Mouse (Mus musculus): ENCODE measurements around the gene Nhlh1. TPM values are rescaled to one million over a fixed set of nuclear protein-coding genes. Genes with fewer than 3 reads are reported as not detected.

Gene Nhlh1
- polyA plus RNA-seq, 1 experiment from 2014 or later, result 13.8 TPM

- DNase-seq (ENCODE audit: low spot score) (peak; percentile 9), ATAC-seq (ENCODE audit: insufficient read depth, low FRiP score, low TSS enrichment) (no peak)
- Histone ChIP-seq H3K4me1 (ENCODE audit: control insufficient read depth, insufficient read depth, low read length) (peaks cover 58% of the 10 kb centered on the region), H3K9me3 (ENCODE audit: control insufficient read depth, low read length) (no peaks in the 10 kb centered on the region), H3K27me3 (ENCODE audit: control insufficient read depth, insufficient read depth, low read length) (no peaks in the 10 kb centered on the region), H3K27ac (ENCODE audit: low read depth, low read length) (peak overlapping the region; percentile 30; the same call in 1 of the 2 replicates), H3K9ac (ENCODE audit: low read length) (peak overlapping the region; percentile 98), H3K36me3 (ENCODE audit: control insufficient read depth, insufficient read depth, low read length) (no peaks in the 10 kb centered on the region; the same call in 1 of the 2 replicates), H3K4me3 (ENCODE audit: low read depth, low read length) (peak overlapping the region; percentile 94), H3K4me2 (ENCODE audit: low read depth) (peak overlapping the region; percentile 81)
- WGBS, result 24% methylated on average over 8 of the region's 8 CpGs
Observed at GRCm38 (mm10) chr1:172025201-172025904, 32.0 kb downstream of the Nhlh1 start.

- 24% methylated on average over 9 of the region's 9 CpGs for WGBS
- Histone ChIP-seq H3K4me1 (ENCODE audit: control insufficient read depth, insufficient read depth, low read length) (peaks cover 68% of the 10 kb centered on the region), H3K4me2 (ENCODE audit: low read depth) (peak overlapping the region; percentile 81), H3K36me3 (ENCODE audit: control insufficient read depth, insufficient read depth, low read length) (no peaks in the 10 kb centered on the region; the same call in 1 of the 2 replicates), H3K9me3 (ENCODE audit: control insufficient read depth, low read length) (no peaks in the 10 kb centered on the region), H3K4me3 (ENCODE audit: low read depth, low read length) (peak overlapping the region; percentile 94), H3K9ac (ENCODE audit: low read length) (peak overlapping the region; percentile 98), H3K27me3 (ENCODE audit: control insufficient read depth, insufficient read depth, low read length) (no peaks in the 10 kb centered on the region), H3K27ac (ENCODE audit: low read depth, low read length) (0 out of 2 replicates have a peak overlapping the region, but pooled peaks have one; percentile 30)
- ATAC-seq (ENCODE audit: insufficient read depth, low FRiP score, low TSS enrichment), result no peak
- DNase-seq (ENCODE audit: low spot score), result peak; percentile 16
Observed at GRCm38 (mm10) chr1:172024140-172024895, 33.1 kb downstream of the Nhlh1 start.

- Histone ChIP-seq H3K9me3 (ENCODE audit: control insufficient read depth, low read length) (no peaks in the 10 kb centered on the region), H3K4me1 (ENCODE audit: control insufficient read depth, insufficient read depth, low read length) (peaks cover 87% of the 10 kb centered on the region), H3K36me3 (ENCODE audit: control insufficient read depth, insufficient read depth, low read length) (no peaks in the 10 kb centered on the region; the same call in 1 of the 2 replicates), H3K27ac (ENCODE audit: low read depth, low read length) (0 out of 2 replicates have a peak overlapping the region, but pooled peaks have one; percentile 27), H3K4me2 (ENCODE audit: low read depth) (peak overlapping the region; percentile 14), H3K27me3 (ENCODE audit: control insufficient read depth, insufficient read depth, low read length) (no peaks in the 10 kb centered on the region), H3K9ac (ENCODE audit: low read length) (no peak overlapping the region; the same call in 1 of the 2 replicates), H3K4me3 (ENCODE audit: low read depth, low read length) (no peak overlapping the region)
- no peak for DNase-seq (ENCODE audit: low spot score)
- WGBS, result 61% methylated on average over 9 of the region's 10 CpGs
- no peak for ATAC-seq (ENCODE audit: insufficient read depth, low FRiP score, low TSS enrichment)
Observed at GRCm38 (mm10) chr1:172019863-172020521, 37.4 kb downstream of the Nhlh1 start.

GRCm38 (mm10) chr1:172019339-172019738 is 38.0 kb downstream of the Nhlh1 start:
- peak overlapping the region; percentile 9 for H3K4me2 ChIP-seq (ENCODE audit: low read depth)
- H3K27ac ChIP-seq (ENCODE audit: low read depth, low read length), result 0 out of 2 replicates have a peak overlapping the region, but pooled peaks have one; percentile 56
- H3K9me3 ChIP-seq (ENCODE audit: control insufficient read depth, low read length), result no peaks in the 10 kb centered on the region
- ATAC-seq (ENCODE audit: insufficient read depth, low FRiP score, low TSS enrichment), result no peak
- no peak for DNase-seq (ENCODE audit: low spot score)
- WGBS, result 94% methylated on average over 4 of the region's 4 CpGs
- peaks cover 86% of the 10 kb centered on the region for H3K4me1 ChIP-seq (ENCODE audit: control insufficient read depth, insufficient read depth, low read length)
- no peaks in the 10 kb centered on the region for H3K27me3 ChIP-seq (ENCODE audit: control insufficient read depth, insufficient read depth, low read length)
- no peak overlapping the region for H3K4me3 ChIP-seq (ENCODE audit: low read depth, low read length)
- no peaks in the 10 kb centered on the region; the same call in 1 of the 2 replicates for H3K36me3 ChIP-seq (ENCODE audit: control insufficient read depth, insufficient read depth, low read length)
- no peak overlapping the region; the same call in 1 of the 2 replicates for H3K9ac ChIP-seq (ENCODE audit: low read length)

GRCm38 (mm10) chr1:172018336-172019311 is 38.7 kb downstream of the Nhlh1 start:
- H3K27me3 ChIP-seq (ENCODE audit: control insufficient read depth, insufficient read depth, low read length), result no peaks in the 10 kb centered on the region
- H3K4me2 ChIP-seq (ENCODE audit: low read depth), result peak overlapping the region; percentile 42
- ATAC-seq (ENCODE audit: insufficient read depth, low FRiP score, low TSS enrichment) (no peak), DNase-seq (ENCODE audit: low spot score) (no peak)
- H3K9ac ChIP-seq (ENCODE audit: low read length), result no peak overlapping the region; the same call in 1 of the 2 replicates
- peak overlapping the region; percentile 88 for H3K27ac ChIP-seq (ENCODE audit: low read depth, low read length)
- 71% methylated on average over 9 of the region's 9 CpGs for WGBS
- peaks cover 85% of the 10 kb centered on the region for H3K4me1 ChIP-seq (ENCODE audit: control insufficient read depth, insufficient read depth, low read length)
- no peaks in the 10 kb centered on the region for H3K9me3 ChIP-seq (ENCODE audit: control insufficient read depth, low read length)
- H3K4me3 ChIP-seq (ENCODE audit: low read depth, low read length), result no peak overlapping the region
- no peaks in the 10 kb centered on the region; the same call in 1 of the 2 replicates for H3K36me3 ChIP-seq (ENCODE audit: control insufficient read depth, insufficient read depth, low read length)

- no peaks in the 10 kb centered on the region for H3K27me3 ChIP-seq (ENCODE audit: control insufficient read depth, insufficient read depth, low read length)
- peak overlapping the region; percentile 42 for H3K4me2 ChIP-seq (ENCODE audit: low read depth)
- DNase-seq (ENCODE audit: low spot score), result no peak
- H3K9ac ChIP-seq (ENCODE audit: low read length), result peak overlapping the region; percentile 44
- H3K4me3 ChIP-seq (ENCODE audit: low read depth, low read length), result no peak overlapping the region
- no peaks in the 10 kb centered on the region for H3K9me3 ChIP-seq (ENCODE audit: control insufficient read depth, low read length)
- H3K27ac ChIP-seq (ENCODE audit: low read depth, low read length), result peak overlapping the region; percentile 88
- peaks cover 87% of the 10 kb centered on the region for H3K4me1 ChIP-seq (ENCODE audit: control insufficient read depth, insufficient read depth, low read length)
- H3K36me3 ChIP-seq (ENCODE audit: control insufficient read depth, insufficient read depth, low read length), result peaks cover 2% of the 10 kb centered on the region; the same call in 1 of the 2 replicates
- no peak; the same call in 1 of the 2 replicates for ATAC-seq (ENCODE audit: insufficient read depth, low FRiP score, low TSS enrichment)
- 63% methylated on average over 6 of the region's 6 CpGs for WGBS
Observed at GRCm38 (mm10) chr1:172017517-172018070, 39.8 kb downstream of the Nhlh1 start.

- H3K27me3 ChIP-seq (ENCODE audit: control insufficient read depth, insufficient read depth, low read length), result no peaks in the 10 kb centered on the region
- peaks cover 2% of the 10 kb centered on the region; the same call in 1 of the 2 replicates for H3K36me3 ChIP-seq (ENCODE audit: control insufficient read depth, insufficient read depth, low read length)
- peaks cover 81% of the 10 kb centered on the region for H3K4me1 ChIP-seq (ENCODE audit: control insufficient read depth, insufficient read depth, low read length)
- H3K4me2 ChIP-seq (ENCODE audit: low read depth), result peak overlapping the region; percentile 42
- peak overlapping the region; percentile 50 for H3K9ac ChIP-seq (ENCODE audit: low read length)
- 23% methylated on average over 6 of the region's 6 CpGs for WGBS
- H3K4me3 ChIP-seq (ENCODE audit: low read depth, low read length), result no peak overlapping the region
- peak; percentile 91 for DNase-seq (ENCODE audit: low spot score)
- peak; percentile 85 for ATAC-seq (ENCODE audit: insufficient read depth, low FRiP score, low TSS enrichment)
- no peaks in the 10 kb centered on the region for H3K9me3 ChIP-seq (ENCODE audit: control insufficient read depth, low read length)
- peak overlapping the region; percentile 88 for H3K27ac ChIP-seq (ENCODE audit: low read depth, low read length)
Observed at GRCm38 (mm10) chr1:172016660-172017516, 40.5 kb downstream of the Nhlh1 start.
